Mouse (Mus musculus) erythroblast, embryonic 14.5 days (primary cell): ENCODE results near the gene Ttc7.

Experiments
- GATA1 ChIP-seq: IDR thresholded peaks from 2 replicates; pipeline ENCODE4 v1.6.1; 2012; ENCODE audit warnings: low read length, inconsistent platforms, mixed read lengths
- TAL1 ChIP-seq: IDR thresholded peaks from 3 replicates; pipeline ENCODE4 v1.6.1; 2012; ENCODE audit warnings: low read length, inconsistent platforms, mixed read lengths

GRCm38 (mm10) chr17:87300340-87300739 is 17.7 kb downstream of the Ttc7 start:
- TF ChIP-seq GATA1 (no peak), TAL1 (no peak)
